Mouse (Mus musculus) lung, adult 2 months (tissue): ENCODE measurements around the gene Spata6.

Source experiments
- CTCF ChIP-seq: fragments of 200-500 bp; IDR thresholded peaks from 2 replicates; pipeline ENCODE4 v1.5.1; 2011; ENCODE audit warnings: mild to moderate bottlenecking, low read length, control low read depth; ENCODE audit not compliant: insufficient read depth
- POLR2A ChIP-seq: fragments of 200-500 bp; IDR thresholded peaks from 2 replicates; pipeline ENCODE4 v1.6.1; 2011; ENCODE audit warnings: low read depth, mild to moderate bottlenecking, control low read depth, low read length, borderline replicate concordance; ENCODE audit errors: extremely low read depth

DNA sequence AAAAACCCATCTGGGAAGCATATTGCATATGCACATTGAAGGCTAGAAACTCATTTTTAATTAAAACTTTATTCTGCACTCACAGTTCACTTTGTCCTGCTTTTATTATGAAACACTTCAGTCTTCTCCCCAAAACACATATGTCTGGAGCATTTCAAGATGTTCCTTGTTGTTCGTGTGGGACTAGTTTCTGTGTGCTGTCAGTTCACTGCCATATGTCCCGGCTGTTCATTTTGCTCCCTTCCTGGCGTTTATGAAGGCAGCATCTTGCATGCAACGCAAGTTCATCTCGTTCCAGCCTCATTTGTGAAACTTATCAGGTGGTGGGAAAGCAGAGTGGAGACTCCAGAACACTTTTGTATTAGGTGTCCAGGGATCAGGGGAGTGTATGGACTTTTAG lies 146.9 kb downstream of the Spata6 start:
- TF ChIP-seq POLR2A, result no peak
- no peak for TF ChIP-seq CTCF
